Mouse (Mus musculus): ENCODE data around the gene Sdf4. TPM values are rescaled to one million over a fixed set of nuclear protein-coding genes. Genes with fewer than 3 reads are reported as not detected.
A peak's percentile ranks its signal among the peaks of the same experiment; 100 is the strongest.

Gene Sdf4
- polyA plus RNA-seq, 1 experiment from 2014 or later: 166 TPM

- Histone ChIP-seq H3K4me2 (replicated peaks; ENCODE audit: low read depth, low read length) (no peak overlapping the region), H3K4me3 (ENCODE audit: low read depth, low read length) (no peak overlapping the region), H3K27me3 (replicated peaks; ENCODE audit: insufficient read depth, low read length) (peaks cover 4% of the 10 kb centered on the region; the same call in 1 of the 2 replicates), H3K9ac (replicated peaks; ENCODE audit: low read depth) (no peak overlapping the region), H3K9me3 (ENCODE audit: low read length) (no peaks in the 10 kb centered on the region), H3K27ac (ENCODE audit: low read length) (no peak overlapping the region), H3K36me3 (ENCODE audit: insufficient read depth, low read length) (no peaks in the 10 kb centered on the region), H3K4me1 (ENCODE audit: insufficient read depth, low read depth, low read length) (peaks cover 17% of the 10 kb centered on the region)
- ATAC-seq: no peak
- no peak for DNase-seq (ENCODE audit: low spot score)
- TF ChIP-seq CTCF (IDR thresholded peaks at IDR 0.05): no peak
- no peak for TF ChIP-seq EP300 (IDR thresholded peaks at IDR 0.05)
- WGBS: 63% methylated on average over 4 of the region's 4 CpGs
Measured at GRCm38 (mm10) chr4:156034301-156034700, 41.6 kb downstream of the Sdf4 start.

- ATAC-seq: no peak
- H3K9me3 ChIP-seq (ENCODE audit: low read length): no peaks in the 10 kb centered on the region
- no peak overlapping the region for H3K4me3 ChIP-seq (ENCODE audit: low read depth, low read length)
- TF ChIP-seq CTCF (IDR thresholded peaks at IDR 0.05) (no peak), EP300 (IDR thresholded peaks at IDR 0.05) (no peak)
- peaks cover 4% of the 10 kb centered on the region; the same call in 1 of the 2 replicates for H3K27me3 ChIP-seq (replicated peaks; ENCODE audit: insufficient read depth, low read length)
- no peaks in the 10 kb centered on the region for H3K36me3 ChIP-seq (ENCODE audit: insufficient read depth, low read length)
- WGBS: 28% methylated on average over 25 of the region's 25 CpGs
- no peak overlapping the region for H3K27ac ChIP-seq (ENCODE audit: low read length)
- H3K4me2 ChIP-seq (replicated peaks; ENCODE audit: low read depth, low read length): peak overlapping the region; percentile 25
- H3K4me1 ChIP-seq (ENCODE audit: insufficient read depth, low read depth, low read length): peaks cover 17% of the 10 kb centered on the region
- no peak overlapping the region for H3K9ac ChIP-seq (replicated peaks; ENCODE audit: low read depth)
- no peak for DNase-seq (ENCODE audit: low spot score)
Measured at GRCm38 (mm10) chr4:156034901-156035300, 42.2 kb downstream of the Sdf4 start.

GRCm38 (mm10) chr4:156044754-156045153 is 52.1 kb downstream of the Sdf4 start:
- H3K27me3 ChIP-seq (replicated peaks; ENCODE audit: insufficient read depth, low read length): no peaks in the 10 kb centered on the region
- no peak for DNase-seq (ENCODE audit: low spot score)
- TF ChIP-seq CTCF (IDR thresholded peaks at IDR 0.05) (no peak), EP300 (IDR thresholded peaks at IDR 0.05) (no peak)
- no peak for ATAC-seq
- no peak overlapping the region for H3K4me3 ChIP-seq (ENCODE audit: low read depth, low read length)
- H3K4me2 ChIP-seq (replicated peaks; ENCODE audit: low read depth, low read length): no peak overlapping the region
- no peak overlapping the region for H3K27ac ChIP-seq (ENCODE audit: low read length)
- H3K9me3 ChIP-seq (ENCODE audit: low read length): no peaks in the 10 kb centered on the region
- H3K9ac ChIP-seq (replicated peaks; ENCODE audit: low read depth): no peak overlapping the region
- no peaks in the 10 kb centered on the region for H3K4me1 ChIP-seq (ENCODE audit: insufficient read depth, low read depth, low read length)
- WGBS: 42% methylated on average over 5 of the region's 5 CpGs
- H3K36me3 ChIP-seq (ENCODE audit: insufficient read depth, low read length): no peaks in the 10 kb centered on the region

- Histone ChIP-seq H3K9ac (replicated peaks; ENCODE audit: low read depth) (no peak overlapping the region), H3K9me3 (ENCODE audit: low read length) (no peaks in the 10 kb centered on the region), H3K27me3 (replicated peaks; ENCODE audit: insufficient read depth, low read length) (no peaks in the 10 kb centered on the region), H3K27ac (ENCODE audit: low read length) (no peak overlapping the region), H3K4me3 (ENCODE audit: low read depth, low read length) (no peak overlapping the region), H3K36me3 (ENCODE audit: insufficient read depth, low read length) (no peaks in the 10 kb centered on the region), H3K4me1 (ENCODE audit: insufficient read depth, low read depth, low read length) (no peaks in the 10 kb centered on the region), H3K4me2 (replicated peaks; ENCODE audit: low read depth, low read length) (no peak overlapping the region)
- TF ChIP-seq CTCF (IDR thresholded peaks at IDR 0.05): no peak
- TF ChIP-seq EP300 (IDR thresholded peaks at IDR 0.05): no peak
- 61% methylated on average over 3 of the region's 3 CpGs for WGBS
- no peak for DNase-seq (ENCODE audit: low spot score)
- ATAC-seq: no peak
Measured at GRCm38 (mm10) chr4:156049779-156050178, 57.1 kb downstream of the Sdf4 start.

- ATAC-seq (peak; percentile 63), DNase-seq (ENCODE audit: low spot score) (peak; percentile 55)
- no peaks in the 10 kb centered on the region for H3K36me3 ChIP-seq (ENCODE audit: insufficient read depth, low read length)
- TF ChIP-seq CTCF (IDR thresholded peaks at IDR 0.05) (no peak), EP300 (IDR thresholded peaks at IDR 0.05) (no peak)
- no peak overlapping the region for H3K9ac ChIP-seq (replicated peaks; ENCODE audit: low read depth)
- H3K4me2 ChIP-seq (replicated peaks; ENCODE audit: low read depth, low read length): no peak overlapping the region
- no peak overlapping the region for H3K27ac ChIP-seq (ENCODE audit: low read length)
- H3K27me3 ChIP-seq (replicated peaks; ENCODE audit: insufficient read depth, low read length): no peaks in the 10 kb centered on the region
- H3K4me1 ChIP-seq (ENCODE audit: insufficient read depth, low read depth, low read length): no peaks in the 10 kb centered on the region
- no peaks in the 10 kb centered on the region for H3K9me3 ChIP-seq (ENCODE audit: low read length)
- 45% methylated on average over 6 of the region's 6 CpGs for WGBS
- H3K4me3 ChIP-seq (ENCODE audit: low read depth, low read length): no peak overlapping the region
Measured at GRCm38 (mm10) chr4:156050391-156050980, 57.8 kb downstream of the Sdf4 start.

- Histone ChIP-seq H3K27me3 (replicated peaks; ENCODE audit: insufficient read depth, low read length) (no peaks in the 10 kb centered on the region), H3K4me1 (ENCODE audit: insufficient read depth, low read depth, low read length) (no peaks in the 10 kb centered on the region), H3K9me3 (ENCODE audit: low read length) (no peaks in the 10 kb centered on the region), H3K27ac (ENCODE audit: low read length) (no peak overlapping the region), H3K4me3 (ENCODE audit: low read depth, low read length) (no peak overlapping the region), H3K4me2 (replicated peaks; ENCODE audit: low read depth, low read length) (no peak overlapping the region), H3K9ac (replicated peaks; ENCODE audit: low read depth) (no peak overlapping the region), H3K36me3 (ENCODE audit: insufficient read depth, low read length) (no peaks in the 10 kb centered on the region)
- TF ChIP-seq EP300 (IDR thresholded peaks at IDR 0.05) (no peak), CTCF (IDR thresholded peaks at IDR 0.05) (no peak)
- DNase-seq (ENCODE audit: low spot score) (no peak), ATAC-seq (no peak)
- 55% methylated on average over 4 of the region's 4 CpGs for WGBS
Measured at GRCm38 (mm10) chr4:156053113-156053512, 60.4 kb downstream of the Sdf4 start.

GRCm38 (mm10) chr4:156054130-156054529 is 61.5 kb downstream of the Sdf4 start:
- Histone ChIP-seq H3K27me3 (replicated peaks; ENCODE audit: insufficient read depth, low read length) (no peaks in the 10 kb centered on the region), H3K4me3 (ENCODE audit: low read depth, low read length) (no peak overlapping the region), H3K9me3 (ENCODE audit: low read length) (no peaks in the 10 kb centered on the region), H3K36me3 (ENCODE audit: insufficient read depth, low read length) (no peaks in the 10 kb centered on the region), H3K4me2 (replicated peaks; ENCODE audit: low read depth, low read length) (no peak overlapping the region), H3K27ac (ENCODE audit: low read length) (no peak overlapping the region), H3K9ac (replicated peaks; ENCODE audit: low read depth) (no peak overlapping the region), H3K4me1 (ENCODE audit: insufficient read depth, low read depth, low read length) (no peaks in the 10 kb centered on the region)
- 65% methylated on average over 4 of the region's 4 CpGs for WGBS
- DNase-seq (ENCODE audit: low spot score) (no peak), ATAC-seq (no peak)
- TF ChIP-seq EP300 (IDR thresholded peaks at IDR 0.05) (no peak), CTCF (IDR thresholded peaks at IDR 0.05) (no peak)

Measured in lung, postnatal 0 days (tissue).